Mouse (Mus musculus) lung, postnatal 4 days (tissue): ENCODE data around the gene Pgf.
A peak's percentile ranks its signal among the peaks of the same experiment; 100 is the strongest.
"Not testable (repeated sequence)": the region's sequence is repeated elsewhere in the genome, so short reads cannot be mapped to it uniquely, and the experiment has no call there.

Source experiments
- DNase-seq, 2 experiments: peaks; one replicate each; pipeline ENCODE4 v3.0.0; 2021

Pgf gene

DNA sequence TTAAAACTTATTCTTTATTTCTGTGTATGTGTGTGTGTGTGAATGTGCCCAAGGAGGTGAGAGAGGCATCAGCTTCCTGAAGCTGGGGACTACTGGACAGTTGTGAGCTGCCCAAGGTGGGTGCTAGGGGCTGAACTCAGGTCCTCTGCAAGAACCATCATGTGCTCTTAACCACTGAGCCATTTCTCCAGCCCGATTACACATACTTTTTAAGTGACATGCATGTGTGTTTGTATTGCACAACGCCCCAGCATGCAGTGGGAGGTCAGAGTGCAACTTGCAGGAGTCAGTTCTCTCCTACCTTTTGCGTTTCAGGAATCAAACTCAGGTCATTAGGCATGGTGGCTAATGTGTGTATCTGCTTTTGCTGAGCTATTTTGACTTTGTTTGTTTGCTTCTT lies 24.6 kb downstream of the Pgf start:
- DNase-seq, result no peak

DNA sequence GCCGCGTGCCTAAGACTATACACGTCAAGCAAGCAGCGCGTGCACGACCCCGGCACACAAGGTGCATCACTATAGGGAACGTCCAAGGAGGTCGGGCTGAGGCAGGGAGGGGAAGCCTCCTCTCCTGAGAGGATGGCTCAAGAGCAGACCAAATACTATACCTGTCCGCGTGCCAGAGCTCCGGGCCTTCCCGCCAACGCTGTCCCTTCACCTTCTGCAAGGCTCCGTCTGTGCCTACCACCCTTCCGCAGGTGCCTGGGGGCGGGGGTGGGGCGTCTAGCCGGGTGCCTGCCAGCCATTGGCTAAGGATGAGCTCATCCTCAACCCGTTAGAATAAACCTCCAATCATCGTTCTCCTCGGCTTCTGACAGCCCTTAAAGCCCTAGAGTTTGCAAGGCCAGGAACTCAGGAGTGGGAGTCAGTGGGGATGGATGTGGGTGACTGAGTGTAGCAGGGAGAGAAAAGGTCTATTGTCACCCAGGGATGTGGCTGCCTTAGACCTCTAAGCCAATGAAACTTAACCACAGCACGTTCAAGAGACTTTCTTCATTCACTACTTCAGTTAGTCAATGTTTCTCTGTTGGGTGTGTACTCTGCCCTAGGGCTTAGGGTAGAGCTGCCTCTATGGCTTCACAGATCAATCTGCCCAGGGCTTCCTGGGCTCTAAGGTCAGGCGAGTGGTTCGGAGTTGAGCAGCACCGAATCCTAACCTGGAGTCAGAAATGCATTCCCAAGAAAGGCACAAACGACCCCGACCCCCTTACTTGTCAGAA lies 26.4 kb downstream of the Pgf start, which contains the start of gene Rps6kl1:
Rps6kl1 (minus strand) TSS at position 263 of the 773 bp plus-strand sequence.
- DNase-seq, result peak in 1 of 2 experiments; percentile 48

DNA sequence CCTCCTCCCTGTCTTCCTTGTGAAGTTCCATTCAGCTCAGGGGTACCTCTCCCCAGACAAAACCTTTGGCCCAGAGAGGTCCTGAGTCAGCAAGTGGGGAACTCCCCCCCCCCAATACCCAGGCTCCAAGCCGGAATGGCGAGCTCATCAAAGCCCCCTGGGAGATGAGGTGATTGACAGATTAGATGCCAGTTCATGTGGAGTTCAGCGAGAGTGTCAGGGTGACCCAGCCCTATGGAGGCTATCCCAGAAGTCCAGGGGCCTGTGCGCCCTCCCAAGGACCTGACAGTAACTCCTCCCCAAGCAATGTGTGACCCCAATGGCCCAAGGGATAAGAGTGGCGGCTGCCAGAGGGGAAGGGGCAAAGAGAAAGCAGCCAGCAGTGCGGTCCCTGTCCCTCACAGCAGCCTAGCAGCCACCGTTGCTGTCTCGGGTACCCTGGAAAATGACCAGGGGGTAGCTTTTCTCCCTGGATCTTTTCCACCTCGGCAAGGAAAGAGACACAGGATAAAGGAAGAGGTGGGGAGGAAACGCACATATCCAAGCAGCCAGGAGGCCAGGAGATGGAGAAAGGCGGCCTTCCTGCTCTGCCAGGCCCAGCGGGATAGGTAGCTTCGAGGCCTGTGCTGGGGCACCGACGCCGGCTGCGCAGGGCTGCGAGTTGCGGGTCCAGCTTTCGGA lies 27.1 kb downstream of the Pgf start:
- DNase-seq, result no peak

DNA sequence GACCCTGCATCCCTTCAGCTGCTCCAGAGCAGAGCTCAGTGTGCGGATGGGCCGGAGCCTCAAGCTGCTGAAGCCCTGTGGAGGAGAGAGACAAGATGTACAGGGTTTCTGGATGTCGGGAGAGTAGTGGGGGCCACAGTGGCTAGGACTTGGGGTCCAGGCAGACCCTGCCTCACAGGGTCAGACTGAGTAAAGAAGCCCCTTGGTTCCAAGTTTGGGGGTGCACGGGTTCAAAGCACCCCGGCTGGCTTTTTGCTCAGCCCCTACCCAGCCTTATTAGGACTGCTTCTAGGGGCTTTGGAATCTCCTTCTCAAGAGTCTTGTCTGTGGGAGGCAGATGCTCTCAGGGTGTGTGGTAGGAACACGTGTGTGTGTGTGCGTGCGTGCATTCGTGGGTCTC lies 30.7 kb downstream of the Pgf start:
- no peak for DNase-seq

DNA sequence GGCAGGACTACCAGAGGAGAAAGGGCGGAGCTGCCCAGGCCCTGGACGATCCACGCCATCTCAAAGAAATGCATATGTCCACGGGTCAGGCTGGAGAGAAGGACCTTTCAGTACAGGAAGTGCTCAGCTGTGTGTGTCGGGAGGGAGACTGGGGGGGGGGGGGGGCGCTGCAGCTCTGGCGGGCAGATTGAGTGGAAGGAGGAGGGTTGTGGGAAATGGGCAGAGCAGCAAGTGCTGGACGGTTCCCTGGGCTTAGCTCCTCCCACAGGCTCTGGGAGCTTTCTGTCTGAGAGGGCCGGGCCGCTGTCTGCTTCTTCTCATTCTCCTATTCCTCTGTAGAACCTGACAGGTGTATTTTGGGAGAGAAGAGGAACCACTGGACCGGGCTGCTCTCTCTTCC lies 31.2 kb downstream of the Pgf start:
- peak in 1 of 2 experiments; percentile 53 for DNase-seq

DNA sequence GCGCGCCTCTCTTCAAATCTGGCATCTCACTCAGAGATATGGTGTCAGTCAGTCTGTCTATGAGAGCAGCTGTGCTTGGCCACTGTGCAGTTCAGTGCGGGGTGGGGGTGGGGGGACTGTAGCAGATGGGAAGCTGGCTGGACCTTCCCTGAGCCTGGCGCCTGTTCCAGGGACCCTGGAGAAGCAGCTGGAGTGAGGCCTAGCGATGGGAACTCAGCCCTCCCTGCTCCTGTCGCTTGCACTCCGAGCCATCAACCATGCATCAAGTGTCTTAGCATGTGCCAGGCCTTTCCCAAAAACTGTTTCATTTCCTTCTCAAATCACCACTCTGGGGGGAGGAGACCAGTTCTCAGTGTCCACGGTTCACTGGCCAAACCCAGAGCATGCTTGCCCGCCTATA lies 32.0 kb downstream of the Pgf start:
- peak; percentile 37 to 81 for DNase-seq

- DNase-seq, result no peak
Observed at GRCm38 (mm10) chr12:85144821-85145220, 32.8 kb downstream of the Pgf start.

- DNase-seq, result not testable (repeated sequence)
Observed at GRCm38 (mm10) chr12:85144276-85144675, 33.3 kb downstream of the Pgf start.

DNA sequence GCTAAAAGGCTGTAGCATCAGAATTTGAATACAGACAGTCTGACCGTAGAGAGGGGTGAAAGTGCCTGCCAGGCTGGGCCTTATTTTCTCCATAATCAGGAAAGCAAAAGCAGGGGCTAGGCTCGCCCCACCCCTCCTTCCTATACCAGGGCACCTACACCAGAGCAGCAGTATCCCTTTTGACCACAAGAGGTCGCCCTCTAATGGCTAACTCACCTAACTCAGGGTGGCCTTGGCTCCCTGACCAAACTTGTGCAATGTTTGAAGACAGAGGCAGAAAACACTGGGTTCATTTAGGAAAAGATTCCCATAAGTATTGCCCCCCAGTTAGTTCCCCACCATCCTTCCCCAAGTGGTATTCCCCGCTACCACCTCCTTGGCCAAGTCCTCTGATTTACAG lies 34.8 kb downstream of the Pgf start:
- DNase-seq, result peak; percentile 64 to 87

GRCm38 (mm10) chr12:85141096-85141495 lies 36.5 kb downstream of the Pgf start:
- DNase-seq, result no peak

DNA sequence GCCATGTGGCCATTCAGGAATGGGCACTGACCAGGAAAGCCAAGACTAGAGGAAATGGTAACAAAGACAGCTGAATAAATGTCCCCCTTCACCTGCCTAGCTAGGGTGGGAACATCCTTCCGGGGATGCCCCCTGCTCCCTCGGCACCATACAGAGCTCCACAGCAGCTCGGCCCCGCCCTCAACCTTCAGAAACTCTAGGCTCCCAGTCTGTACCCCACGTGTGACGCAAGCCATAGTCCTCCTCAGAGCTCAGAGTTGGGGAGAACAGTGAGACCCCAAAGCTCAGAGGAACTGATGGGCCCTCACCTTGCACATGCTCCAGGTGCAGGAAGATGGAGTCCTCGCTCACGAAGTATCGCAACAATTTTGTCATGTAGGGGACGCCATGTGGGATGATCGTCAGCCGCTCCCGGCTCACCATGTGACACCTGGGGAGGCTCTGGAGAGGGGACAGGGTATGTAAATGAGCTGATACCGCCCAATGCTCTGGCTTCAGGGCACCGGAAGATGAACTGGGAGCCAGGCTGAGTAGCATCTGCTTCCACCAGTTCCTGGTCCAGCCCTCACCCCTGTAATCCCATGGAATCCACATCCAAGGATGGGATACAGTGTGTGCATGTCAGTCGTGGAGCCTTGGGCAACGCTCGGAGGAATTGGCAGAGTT lies 37.4 kb downstream of the Pgf start:
- DNase-seq, result no peak

DNA sequence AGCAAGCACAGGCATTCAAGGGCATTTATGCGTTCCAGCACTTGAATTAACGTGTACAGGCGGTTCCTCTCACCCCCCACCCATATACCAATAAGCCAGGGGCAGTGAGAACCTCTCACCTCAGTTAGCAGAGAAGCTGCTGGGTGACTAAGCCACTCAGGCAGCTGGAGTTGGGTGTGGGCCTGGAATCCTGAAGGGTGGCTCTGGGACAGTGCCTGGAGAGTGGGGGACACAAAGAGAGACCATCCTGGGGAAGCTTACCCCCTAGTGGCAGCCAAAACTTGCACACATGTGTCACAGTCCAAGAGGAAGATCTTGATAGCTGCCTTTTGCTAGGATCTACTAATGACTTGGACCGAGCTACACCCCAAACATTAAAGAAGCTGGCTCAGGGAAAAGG lies 41.0 kb downstream of the Pgf start:
- no peak for DNase-seq

- peak in 1 of 2 experiments; percentile 50 for DNase-seq
Observed at GRCm38 (mm10) chr12:85135513-85136470, 41.8 kb downstream of the Pgf start.

- no peak for DNase-seq
Observed at GRCm38 (mm10) chr12:85134043-85134794, 43.4 kb downstream of the Pgf start.

GRCm38 (mm10) chr12:85131361-85131760 lies 46.2 kb downstream of the Pgf start:
- DNase-seq, result no peak

- no peak for DNase-seq
Observed at GRCm38 (mm10) chr12:85129426-85129978, 48.1 kb downstream of the Pgf start.

DNA sequence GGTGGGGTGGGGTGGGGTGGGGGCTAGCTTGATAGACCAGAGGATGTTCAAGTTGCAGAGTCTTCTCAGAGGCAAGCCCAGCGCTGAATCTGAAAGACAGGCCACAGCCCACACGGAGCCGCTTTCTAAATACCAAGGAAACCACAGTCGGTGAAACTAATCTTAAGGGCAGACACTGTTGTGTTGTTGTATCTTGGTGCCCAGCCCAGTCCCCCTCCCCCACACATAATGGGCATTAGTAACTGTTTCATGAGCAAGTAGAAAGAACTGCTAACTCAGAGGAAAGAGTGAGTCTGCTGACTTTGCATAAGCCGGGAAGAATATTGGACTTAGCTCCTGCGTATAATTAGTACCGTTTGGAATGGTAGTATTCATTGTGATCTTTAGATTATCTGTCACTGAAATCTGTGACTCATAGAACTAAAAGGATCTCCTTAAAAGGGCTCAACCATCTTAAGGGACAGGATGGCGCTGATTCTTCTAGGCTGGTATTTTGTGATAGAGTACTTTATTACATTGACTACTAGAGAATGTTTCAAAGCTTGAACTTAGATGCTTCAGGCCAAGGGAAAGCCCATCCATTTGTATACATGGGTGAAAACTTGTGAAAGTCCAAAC lies 50.5 kb downstream of the Pgf start:
- no peak for DNase-seq

GRCm38 (mm10) chr12:85124751-85125150 lies 52.8 kb downstream of the Pgf start:
- DNase-seq, result no peak

DNA sequence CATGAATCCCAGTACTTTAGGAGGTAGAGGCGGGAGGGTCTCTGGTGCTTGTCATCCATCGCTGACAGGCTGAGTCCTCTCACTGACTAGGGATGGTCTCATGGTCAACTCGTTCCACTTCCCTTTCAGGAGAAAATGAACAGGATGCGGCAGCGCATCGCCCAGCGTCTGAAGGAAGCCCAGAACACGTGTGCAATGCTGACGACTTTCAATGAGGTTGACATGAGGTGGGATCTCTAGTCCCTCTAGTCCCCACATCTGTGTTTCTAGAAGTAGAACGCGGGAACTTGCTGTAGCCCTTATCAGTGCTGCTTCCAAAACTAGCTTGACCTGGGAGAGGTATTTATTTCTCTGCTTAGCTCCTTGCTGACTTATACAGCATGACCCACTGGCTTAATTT lies 53.9 kb downstream of the Pgf start:
- no peak for DNase-seq

GRCm38 (mm10) chr12:85123108-85123530 lies 54.5 kb downstream of the Pgf start:
- DNase-seq, result no peak
